Mouse (Mus musculus) cortical plate, adult 2 months (tissue): ENCODE results near the gene Tas2r143.

Source experiments
- CTCF ChIP-seq: fragments of 200-500 bp; IDR thresholded peaks from 2 replicates; pipeline ENCODE4 v1.5.1; 2011; ENCODE audit warnings: mild to moderate bottlenecking, control low read depth, low read length; ENCODE audit not compliant: insufficient read depth; ENCODE audit errors: extremely low read depth
- POLR2A ChIP-seq: fragments of 200-500 bp; IDR thresholded peaks from 2 replicates; pipeline ENCODE4 v1.6.1; 2011; ENCODE audit warnings: mild to moderate bottlenecking, low read length, control low read depth; ENCODE audit not compliant: insufficient read depth; ENCODE audit errors: extremely low read depth

GRCm38 (mm10) chr6:42379551-42379950 is 20.5 kb upstream of the Tas2r143 start:
- no peak for TF ChIP-seq CTCF
- no peak for TF ChIP-seq POLR2A
